Mouse (Mus musculus): ENCODE measurements around the gene Gm7954. TPM values are rescaled to one million over a fixed set of nuclear protein-coding genes. Genes with fewer than 3 reads are reported as not detected.
"Not testable (repeated sequence)": the region's sequence is repeated elsewhere in the genome, so short reads cannot be mapped to it uniquely, and the experiment has no call there.

Gm7954 gene
- not detected in 2 replicates for polyA plus RNA-seq (2015; fragmentation: Nextera tagmentation; extraction: Ambion mirVana)

GRCm38 (mm10) chr14:41453418-41453817 lies at the start of gene Gm7954:
TSS of gene Gm7954 (minus strand) at chr14:41453518.
- H3K9me3 ChIP-seq (replicated peaks; ENCODE audit: control insufficient read depth, low read length); H3K4me1 ChIP-seq (ENCODE audit: control insufficient read depth, insufficient read depth, low read length); H3K27me3 ChIP-seq (ENCODE audit: control insufficient read depth, insufficient read depth, low read length); H3K27ac ChIP-seq (ENCODE audit: low read length); H3K9ac ChIP-seq (ENCODE audit: low read length); H3K4me2 ChIP-seq (ENCODE audit: low read depth, low read length); ATAC-seq (ENCODE audit: insufficient read depth, low FRiP score); H3K36me3 ChIP-seq (ENCODE audit: control insufficient read depth, insufficient read depth, low read length); H3K4me3 ChIP-seq (replicated peaks; ENCODE audit: low read length): not testable (repeated sequence)
- WGBS: no CpG with 5 or more reads among the region's 2 CpGs

- not testable (repeated sequence) for ATAC-seq (ENCODE audit: insufficient read depth, low FRiP score); H3K9ac ChIP-seq (ENCODE audit: low read length); H3K36me3 ChIP-seq (ENCODE audit: control insufficient read depth, insufficient read depth, low read length); H3K4me1 ChIP-seq (ENCODE audit: control insufficient read depth, insufficient read depth, low read length); H3K4me2 ChIP-seq (ENCODE audit: low read depth, low read length); H3K4me3 ChIP-seq (replicated peaks; ENCODE audit: low read length); H3K27me3 ChIP-seq (ENCODE audit: control insufficient read depth, insufficient read depth, low read length); H3K27ac ChIP-seq (ENCODE audit: low read length); H3K9me3 ChIP-seq (replicated peaks; ENCODE audit: control insufficient read depth, low read length)
Observed at GRCm38 (mm10) chr14:41489385-41489784, 36.1 kb upstream of the Gm7954 start, which contains the start of gene Gm3486. TSS of gene Gm3486 (minus strand) at chr14:41489485.

- not testable (repeated sequence) for ATAC-seq (ENCODE audit: insufficient read depth, low FRiP score); H3K4me2 ChIP-seq (ENCODE audit: low read depth, low read length); H3K27ac ChIP-seq (ENCODE audit: low read length)
Observed at GRCm38 (mm10) chr14:41425393-41426075, 27.8 kb downstream of the Gm7954 start.

GRCm38 (mm10) chr14:41424694-41425093 lies 28.6 kb downstream of the Gm7954 start:
- H3K36me3 ChIP-seq (ENCODE audit: control insufficient read depth, insufficient read depth, low read length); H3K4me1 ChIP-seq (ENCODE audit: control insufficient read depth, insufficient read depth, low read length); H3K9me3 ChIP-seq (replicated peaks; ENCODE audit: control insufficient read depth, low read length); ATAC-seq (ENCODE audit: insufficient read depth, low FRiP score); H3K27ac ChIP-seq (ENCODE audit: low read length); H3K4me3 ChIP-seq (replicated peaks; ENCODE audit: low read length); H3K27me3 ChIP-seq (ENCODE audit: control insufficient read depth, insufficient read depth, low read length); H3K4me2 ChIP-seq (ENCODE audit: low read depth, low read length); H3K9ac ChIP-seq (ENCODE audit: low read length): not testable (repeated sequence)
- WGBS: 22% methylated on average over 14 of the region's 14 CpGs

More at GRCm38 (mm10) chr14:41425393-41426075, 27.8 kb downstream of the Gm7954 start:
- WGBS: 10% methylated on average over 10 of the region's 16 CpGs
- H3K4me1 ChIP-seq (ENCODE audit: control insufficient read depth, insufficient read depth, low read length); H3K36me3 ChIP-seq (ENCODE audit: control insufficient read depth, insufficient read depth, low read length); H3K27me3 ChIP-seq (ENCODE audit: control insufficient read depth, insufficient read depth, low read length); H3K4me3 ChIP-seq (replicated peaks; ENCODE audit: low read length); H3K9ac ChIP-seq (ENCODE audit: low read length); H3K9me3 ChIP-seq (replicated peaks; ENCODE audit: control insufficient read depth, low read length): not testable (repeated sequence)

GRCm38 (mm10) chr14:41408181-41408580 lies 45.1 kb downstream of the Gm7954 start, which contains the start of gene Gm6482:
TSS of gene Gm6482 (minus strand) at chr14:41408281.
- not testable (repeated sequence) for H3K27ac ChIP-seq (ENCODE audit: low read length); H3K9me3 ChIP-seq (replicated peaks; ENCODE audit: control insufficient read depth, low read length); ATAC-seq (ENCODE audit: insufficient read depth, low FRiP score); H3K4me1 ChIP-seq (ENCODE audit: control insufficient read depth, insufficient read depth, low read length); H3K4me3 ChIP-seq (replicated peaks; ENCODE audit: low read length); H3K27me3 ChIP-seq (ENCODE audit: control insufficient read depth, insufficient read depth, low read length); H3K4me2 ChIP-seq (ENCODE audit: low read depth, low read length); H3K9ac ChIP-seq (ENCODE audit: low read length); H3K36me3 ChIP-seq (ENCODE audit: control insufficient read depth, insufficient read depth, low read length)
- no CpG with 5 or more reads among the region's 2 CpGs for WGBS

Other genes starting within 250 kb of the Gm7954 start
- not detected in 2 replicates for gene Gm2832, start 174.7 kb downstream of the Gm7954 start, polyA plus RNA-seq (2015; fragmentation: Nextera tagmentation; extraction: Ambion mirVana)
- not detected in 2 replicates for gene Gm5798, start 104.9 kb downstream of the Gm7954 start, polyA plus RNA-seq (2015; fragmentation: Nextera tagmentation; extraction: Ambion mirVana)
- gene Gm7945, start 67.1 kb downstream of the Gm7954 start, polyA plus RNA-seq (2015; fragmentation: Nextera tagmentation; extraction: Ambion mirVana): not detected in 2 replicates
- not detected in 2 replicates for gene Gm6482, start 45.2 kb downstream of the Gm7954 start, polyA plus RNA-seq (2015; fragmentation: Nextera tagmentation; extraction: Ambion mirVana)
- gene Gm3486, start 36.0 kb upstream of the Gm7954 start, polyA plus RNA-seq (2015; fragmentation: Nextera tagmentation; extraction: Ambion mirVana): not detected in 2 replicates
- gene Gm7970, start 102.1 kb upstream of the Gm7954 start, polyA plus RNA-seq (2015; fragmentation: Nextera tagmentation; extraction: Ambion mirVana): not detected in 2 replicates
- gene 1700049E17Rik2, start 119.7 kb upstream of the Gm7954 start, polyA plus RNA-seq (2015; fragmentation: Nextera tagmentation; extraction: Ambion mirVana): not detected in 2 replicates
- not detected in 2 replicates for gene Gm3072, start 171.1 kb upstream of the Gm7954 start, polyA plus RNA-seq (2015; fragmentation: Nextera tagmentation; extraction: Ambion mirVana)
- not detected in 2 replicates for gene Gm3676, start 193.0 kb upstream of the Gm7954 start, polyA plus RNA-seq (2015; fragmentation: Nextera tagmentation; extraction: Ambion mirVana)
- gene Gm8068, start 248.4 kb upstream of the Gm7954 start, polyA plus RNA-seq (2015; fragmentation: Nextera tagmentation; extraction: Ambion mirVana): not detected in 2 replicates

Measured in stomach, embryonic 16.5 days (tissue).